Mouse (Mus musculus) cerebellum, adult 8-10 months (tissue): ENCODE data around the gene Vmn2r76.
"Not testable (repeated sequence)": the region's sequence is repeated elsewhere in the genome, so short reads cannot be mapped to it uniquely, and the experiment has no call there.

Experiments used
- DNase-seq: peaks from one replicate; pipeline ENCODE4 v3.0.0; 2022

The Vmn2r76 gene

DNA sequence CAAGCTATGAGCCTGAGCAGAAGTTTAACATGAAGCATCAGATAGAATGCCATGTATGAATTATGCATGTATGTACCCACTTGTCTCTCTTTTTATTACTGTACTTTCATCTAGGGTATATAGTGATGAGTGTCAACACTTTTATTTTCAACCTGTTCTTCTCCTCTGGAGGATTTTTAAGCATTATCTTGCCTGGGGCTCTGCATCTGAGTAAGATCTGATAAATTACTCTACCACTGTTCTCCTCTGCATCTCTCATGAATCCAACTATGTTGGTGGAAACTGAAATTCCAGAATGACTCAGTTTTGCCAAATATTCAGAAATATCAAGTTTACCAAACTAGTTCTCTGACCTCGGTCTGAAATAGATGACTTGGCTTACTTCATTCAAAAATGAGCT is at the start of gene Vmn2r76:
Gene Vmn2r76 (minus strand): TSS at position 101 of the 400 bp plus-strand sequence.
- DNase-seq: no peak

GRCm38 (mm10) chr7:86277072-86277471 is 31.0 kb upstream of the Vmn2r76 start, which contains the start of gene Olfr310:
TSS of gene Olfr310 (minus strand) at chr7:86277172.
- DNase-seq: no peak

- DNase-seq: no peak
These were observed 34.8 kb downstream of the Vmn2r76 start for GRCm38 (mm10) chr7:86211345-86211744.

GRCm38 (mm10) chr7:86171678-86172077 is 74.4 kb downstream of the Vmn2r76 start, which contains the start of gene Vmn2r75:
TSS of gene Vmn2r75 (minus strand) at chr7:86171778.
- not testable (repeated sequence) for DNase-seq
